Mouse (Mus musculus): ENCODE measurements at regions not wholly inside any gene's neighbourhood (a gene's known extent, or its start where the extent isn't known, plus 50 kb on each side); places are given as distances from the start of the nearest gene placed in this dataset.
A peak's percentile ranks its signal among the peaks of the same experiment; 100 is the strongest.

GRCm38 (mm10) chr10:19177895-19178294 is 162.4 kb upstream of the Tnfaip3 start:
- H3K4me3 ChIP-seq (ENCODE audit: low read depth, low read length) = no peak overlapping the region
- no peaks in the 10 kb centered on the region for H3K4me1 ChIP-seq (replicated peaks; ENCODE audit: control insufficient read depth, insufficient read depth, low read length)
- H3K27ac ChIP-seq (ENCODE audit: low read depth, low read length) = no peak overlapping the region
- no peaks in the 10 kb centered on the region for H3K27me3 ChIP-seq (ENCODE audit: control insufficient read depth, insufficient read depth, low read length)
- H3K9ac ChIP-seq (ENCODE audit: low read depth, low read length) = no peak overlapping the region
- no peak for ATAC-seq (ENCODE audit: low FRiP score)
- DNase-seq (ENCODE audit: low spot score) = no peak
- no peaks in the 10 kb centered on the region for H3K9me3 ChIP-seq (ENCODE audit: control insufficient read depth, low read length)
- WGBS = 88% methylated on average over 5 of the region's 5 CpGs
- H3K36me3 ChIP-seq (ENCODE audit: control insufficient read depth, insufficient read depth, low read length) = no peaks in the 10 kb centered on the region
- H3K4me2 ChIP-seq (replicated peaks; ENCODE audit: low read depth, low read length) = no peak overlapping the region

GRCm38 (mm10) chr10:19177414-19177813 is 162.0 kb upstream of the Tnfaip3 start:
- Histone ChIP-seq H3K27ac (ENCODE audit: low read depth, low read length) (no peak overlapping the region), H3K9me3 (ENCODE audit: control insufficient read depth, low read length) (no peaks in the 10 kb centered on the region), H3K4me3 (ENCODE audit: low read depth, low read length) (no peak overlapping the region), H3K4me2 (replicated peaks; ENCODE audit: low read depth, low read length) (no peak overlapping the region), H3K4me1 (replicated peaks; ENCODE audit: control insufficient read depth, insufficient read depth, low read length) (no peaks in the 10 kb centered on the region), H3K36me3 (ENCODE audit: control insufficient read depth, insufficient read depth, low read length) (no peaks in the 10 kb centered on the region), H3K9ac (ENCODE audit: low read depth, low read length) (no peak overlapping the region), H3K27me3 (ENCODE audit: control insufficient read depth, insufficient read depth, low read length) (no peaks in the 10 kb centered on the region)
- no peak for ATAC-seq (ENCODE audit: low FRiP score)
- WGBS = 77% methylated on average over 2 of the region's 2 CpGs
- no peak for DNase-seq (ENCODE audit: low spot score)

- Histone ChIP-seq H3K27me3 (ENCODE audit: control insufficient read depth, insufficient read depth, low read length) (no peaks in the 10 kb centered on the region), H3K9me3 (ENCODE audit: control insufficient read depth, low read length) (no peaks in the 10 kb centered on the region), H3K36me3 (ENCODE audit: control insufficient read depth, insufficient read depth, low read length) (no peaks in the 10 kb centered on the region), H3K4me3 (ENCODE audit: low read depth, low read length) (no peak overlapping the region), H3K4me1 (replicated peaks; ENCODE audit: control insufficient read depth, insufficient read depth, low read length) (no peaks in the 10 kb centered on the region), H3K27ac (ENCODE audit: low read depth, low read length) (no peak overlapping the region), H3K9ac (ENCODE audit: low read depth, low read length) (no peak overlapping the region), H3K4me2 (replicated peaks; ENCODE audit: low read depth, low read length) (no peak overlapping the region)
- 84% methylated on average over 3 of the region's 3 CpGs for WGBS
- no peak for ATAC-seq (ENCODE audit: low FRiP score)
- no peak for DNase-seq (ENCODE audit: low spot score)
Observed at GRCm38 (mm10) chr10:19176249-19176648, 160.8 kb upstream of the Tnfaip3 start.

- Histone ChIP-seq H3K4me1 (replicated peaks; ENCODE audit: control insufficient read depth, insufficient read depth, low read length) (no peaks in the 10 kb centered on the region), H3K27me3 (ENCODE audit: control insufficient read depth, insufficient read depth, low read length) (no peaks in the 10 kb centered on the region), H3K9ac (ENCODE audit: low read depth, low read length) (no peak overlapping the region), H3K27ac (ENCODE audit: low read depth, low read length) (no peak overlapping the region), H3K9me3 (ENCODE audit: control insufficient read depth, low read length) (no peaks in the 10 kb centered on the region), H3K4me3 (ENCODE audit: low read depth, low read length) (no peak overlapping the region), H3K36me3 (ENCODE audit: control insufficient read depth, insufficient read depth, low read length) (no peaks in the 10 kb centered on the region), H3K4me2 (replicated peaks; ENCODE audit: low read depth, low read length) (no peak overlapping the region)
- ATAC-seq (ENCODE audit: low FRiP score) (no peak), DNase-seq (ENCODE audit: low spot score) (no peak)
- WGBS = 80% methylated on average over 3 of the region's 3 CpGs
Observed at GRCm38 (mm10) chr10:19171834-19172233, 156.4 kb upstream of the Tnfaip3 start.

GRCm38 (mm10) chr10:19170596-19170995 is 155.1 kb upstream of the Tnfaip3 start:
- Histone ChIP-seq H3K4me3 (ENCODE audit: low read depth, low read length) (no peak overlapping the region), H3K27ac (ENCODE audit: low read depth, low read length) (no peak overlapping the region), H3K36me3 (ENCODE audit: control insufficient read depth, insufficient read depth, low read length) (no peaks in the 10 kb centered on the region), H3K4me1 (replicated peaks; ENCODE audit: control insufficient read depth, insufficient read depth, low read length) (no peaks in the 10 kb centered on the region), H3K27me3 (ENCODE audit: control insufficient read depth, insufficient read depth, low read length) (no peaks in the 10 kb centered on the region), H3K9ac (ENCODE audit: low read depth, low read length) (no peak overlapping the region), H3K4me2 (replicated peaks; ENCODE audit: low read depth, low read length) (no peak overlapping the region), H3K9me3 (ENCODE audit: control insufficient read depth, low read length) (no peaks in the 10 kb centered on the region)
- ATAC-seq (ENCODE audit: low FRiP score) (no peak), DNase-seq (ENCODE audit: low spot score) (no peak)
- WGBS = 73% methylated on average over 4 of the region's 4 CpGs

- WGBS = 81% methylated on average over 2 of the region's 2 CpGs
- DNase-seq (ENCODE audit: low spot score) (no peak), ATAC-seq (ENCODE audit: low FRiP score) (no peak)
- H3K27ac ChIP-seq (ENCODE audit: low read depth, low read length) = no peak overlapping the region
- no peaks in the 10 kb centered on the region for H3K27me3 ChIP-seq (ENCODE audit: control insufficient read depth, insufficient read depth, low read length)
- H3K4me3 ChIP-seq (ENCODE audit: low read depth, low read length) = no peak overlapping the region
- H3K9me3 ChIP-seq (ENCODE audit: control insufficient read depth, low read length) = no peaks in the 10 kb centered on the region
- no peak overlapping the region for H3K4me2 ChIP-seq (replicated peaks; ENCODE audit: low read depth, low read length)
- H3K4me1 ChIP-seq (replicated peaks; ENCODE audit: control insufficient read depth, insufficient read depth, low read length) = no peaks in the 10 kb centered on the region
- no peaks in the 10 kb centered on the region for H3K36me3 ChIP-seq (ENCODE audit: control insufficient read depth, insufficient read depth, low read length)
- H3K9ac ChIP-seq (ENCODE audit: low read depth, low read length) = no peak overlapping the region
Observed at GRCm38 (mm10) chr10:19169272-19169671, 153.8 kb upstream of the Tnfaip3 start.

GRCm38 (mm10) chr10:19168362-19168761 is 152.9 kb upstream of the Tnfaip3 start:
- no peaks in the 10 kb centered on the region for H3K27me3 ChIP-seq (ENCODE audit: control insufficient read depth, insufficient read depth, low read length)
- no peak overlapping the region for H3K4me2 ChIP-seq (replicated peaks; ENCODE audit: low read depth, low read length)
- H3K27ac ChIP-seq (ENCODE audit: low read depth, low read length) = no peak overlapping the region
- ATAC-seq (ENCODE audit: low FRiP score) (no peak), DNase-seq (ENCODE audit: low spot score) (no peak)
- H3K9ac ChIP-seq (ENCODE audit: low read depth, low read length) = no peak overlapping the region
- WGBS = 90% methylated on average over 5 of the region's 5 CpGs
- no peak overlapping the region for H3K4me3 ChIP-seq (ENCODE audit: low read depth, low read length)
- no peaks in the 10 kb centered on the region for H3K9me3 ChIP-seq (ENCODE audit: control insufficient read depth, low read length)
- H3K4me1 ChIP-seq (replicated peaks; ENCODE audit: control insufficient read depth, insufficient read depth, low read length) = no peaks in the 10 kb centered on the region
- H3K36me3 ChIP-seq (ENCODE audit: control insufficient read depth, insufficient read depth, low read length) = no peaks in the 10 kb centered on the region

- no peaks in the 10 kb centered on the region for H3K4me1 ChIP-seq (replicated peaks; ENCODE audit: control insufficient read depth, insufficient read depth, low read length)
- H3K9ac ChIP-seq (ENCODE audit: low read depth, low read length) = no peak overlapping the region
- WGBS = 28% methylated on average over 8 of the region's 8 CpGs
- H3K4me2 ChIP-seq (replicated peaks; ENCODE audit: low read depth, low read length) = no peak overlapping the region
- 0 out of 2 replicates have a peak overlapping the region, but pooled peaks have one; percentile 47 for H3K27ac ChIP-seq (ENCODE audit: low read depth, low read length)
- H3K36me3 ChIP-seq (ENCODE audit: control insufficient read depth, insufficient read depth, low read length) = no peaks in the 10 kb centered on the region
- ATAC-seq (ENCODE audit: low FRiP score) = peak; percentile 83
- no peak overlapping the region for H3K4me3 ChIP-seq (ENCODE audit: low read depth, low read length)
- H3K27me3 ChIP-seq (ENCODE audit: control insufficient read depth, insufficient read depth, low read length) = no peaks in the 10 kb centered on the region
- peak; percentile 39 for DNase-seq (ENCODE audit: low spot score)
- H3K9me3 ChIP-seq (ENCODE audit: control insufficient read depth, low read length) = no peaks in the 10 kb centered on the region
Observed at GRCm38 (mm10) chr10:19167641-19168271, 152.3 kb upstream of the Tnfaip3 start.

GRCm38 (mm10) chr10:19167101-19167500 is 151.6 kb upstream of the Tnfaip3 start:
- H3K9ac ChIP-seq (ENCODE audit: low read depth, low read length) = no peak overlapping the region
- ATAC-seq (ENCODE audit: low FRiP score) = peak; percentile 76
- H3K4me1 ChIP-seq (replicated peaks; ENCODE audit: control insufficient read depth, insufficient read depth, low read length) = no peaks in the 10 kb centered on the region
- H3K27me3 ChIP-seq (ENCODE audit: control insufficient read depth, insufficient read depth, low read length) = no peaks in the 10 kb centered on the region
- H3K27ac ChIP-seq (ENCODE audit: low read depth, low read length) = 0 out of 2 replicates have a peak overlapping the region, but pooled peaks have one; percentile 47
- 75% methylated on average over 7 of the region's 7 CpGs for WGBS
- no peak for DNase-seq (ENCODE audit: low spot score)
- H3K4me2 ChIP-seq (replicated peaks; ENCODE audit: low read depth, low read length) = no peak overlapping the region
- H3K36me3 ChIP-seq (ENCODE audit: control insufficient read depth, insufficient read depth, low read length) = no peaks in the 10 kb centered on the region
- H3K4me3 ChIP-seq (ENCODE audit: low read depth, low read length) = no peak overlapping the region
- no peaks in the 10 kb centered on the region for H3K9me3 ChIP-seq (ENCODE audit: control insufficient read depth, low read length)

All from hindbrain, embryonic 11.5 days (tissue).